Mouse (Mus musculus) liver, embryonic 14.5 days (tissue): ENCODE measurements around the gene Dlgap1. TPM values are rescaled to one million over a fixed set of nuclear protein-coding genes. Genes with fewer than 3 reads are reported as not detected.

Source experiments
- ATAC-seq: fragments of 200-750 bp; cut with Nextera tagmentation; 2 replicates; pipeline ENCODE4 v1.8.0; 2017; ENCODE audit warnings: moderate number of reproducible peaks, mild to moderate bottlenecking, moderate library complexity; ENCODE audit not compliant: insufficient read depth
- DNase-seq, 3 experiments: peaks; one replicate each; pipeline ENCODE4 v3.0.0-alpha.2; 2012 to 2013; ENCODE audit warnings: low read depth in 3 of 3, low spot score in 3 of 3
- H3K27ac ChIP-seq: fragments of 300-500 bp; sonication (generic); 2 replicates; pipeline ENCODE4 v1.5.1; 2014; ENCODE audit warnings: moderate library complexity, mild to moderate bottlenecking, control low read depth, inconsistent platforms
- H3K27me3 ChIP-seq: fragments of 300-500 bp; sonication (generic); 2 replicates; pipeline ENCODE4 v1.6.1; 2014; ENCODE audit warnings: mild to moderate bottlenecking, low read length, moderate library complexity; ENCODE audit not compliant: control insufficient read depth, insufficient read depth
- H3K36me3 ChIP-seq: fragments of 300-500 bp; sonication (generic); replicated peaks from 2 replicates; pipeline ENCODE4 v1.6.1; 2014; ENCODE audit warnings: low read depth; ENCODE audit not compliant: control insufficient read depth, insufficient read depth
- H3K4me1 ChIP-seq, 2 experiments: fragments of 200-500 bp in 1 of 2; fragments of 300-500 bp in 1 of 2; sonication (generic) in 1 of 2; replicated peaks; 2 replicates each; pipeline ENCODE4 v1.6.1; 2012 to 2014; ENCODE audit warnings: antibody characterized with exemption in 1 of 2, inconsistent platforms in 1 of 2, low read length in 1 of 2; ENCODE audit not compliant: control insufficient read depth in 2 of 2, insufficient read depth in 2 of 2
- H3K4me2 ChIP-seq: fragments of 300-500 bp; sonication (generic); 2 replicates; pipeline ENCODE4 v1.6.1; 2014; ENCODE audit warnings: low read depth, mild to moderate bottlenecking, control low read depth, moderate library complexity
- H3K4me3 ChIP-seq, 2 experiments: fragments of 200-500 bp in 1 of 2; fragments of 300-500 bp in 1 of 2; sonication (generic) in 1 of 2; 2 replicates each; pipeline ENCODE4 v1.5.1; 2012 to 2014; ENCODE audit warnings: low read depth in 2 of 2, low read length in 2 of 2, mild to moderate bottlenecking in 2 of 2, control low read depth in 1 of 2, inconsistent platforms in 1 of 2, moderate library complexity in 1 of 2; ENCODE audit not compliant: insufficient read depth in 1 of 2
- H3K9ac ChIP-seq: fragments of 300-500 bp; sonication (generic); replicated peaks from 2 replicates; pipeline ENCODE4 v1.6.1; 2014; ENCODE audit warnings: mild to moderate bottlenecking, control low read depth, moderate library complexity
- H3K9me3 ChIP-seq: fragments of 300-500 bp; sonication (generic); 2 replicates; pipeline ENCODE4 v1.6.1; 2016; ENCODE audit warnings: low read length, mixed read lengths; ENCODE audit not compliant: control insufficient read depth
- CTCF ChIP-seq: IDR thresholded peaks from 2 replicates; pipeline ENCODE4 v1.5.1; 2016; ENCODE audit warnings: antibody characterized with exemption, low read depth, control low read depth
- EP300 ChIP-seq: IDR thresholded peaks from 2 replicates; pipeline ENCODE4 v1.6.1; 2016; ENCODE audit warnings: antibody characterized with exemption, low read depth
- WGBS: fragments of 180-500 bp; shearing (Covaris S2); extraction: QIAGEN DNeasy Blood & Tissue Kit; methylation state at CpG from one replicate; pipeline ENCODE4 v1.1.7; 2014; ENCODE audit not compliant: insufficient replicate concordance; 5-methylcytosine and 5-hydroxymethylcytosine counted together
- polyA plus RNA-seq, 2 experiments: library from polyadenylated mRNA; depleted of rRNA in 1 of 2; stranded (reverse) in 1 of 2; unstranded in 1 of 2; fragments of >200 nt; fragmentation: Nextera tagmentation in 1 of 2; extraction: Ambion mirVana in 1 of 2; gene quantifications; 2 replicates each; pipeline versions ENCODE4 v1.2.1 to v1.2.3; 2012 to 2014

Dlgap1 gene
- polyA plus RNA-seq, 2 experiments: 0.01 TPM; not detected in 1

GRCm38 (mm10) chr17:70707819-70708140 is 738.9 kb downstream of the Dlgap1 start:
- Histone ChIP-seq H3K4me1 (no peaks in the 10 kb centered on the region; a peak in 1 of 4 replicates), H3K9me3 (no peaks in the 10 kb centered on the region), H3K27ac (no peak overlapping the region), H3K36me3 (no peaks in the 10 kb centered on the region), H3K9ac (no peak overlapping the region), H3K27me3 (no peaks in the 10 kb centered on the region; the same call in 1 of the 2 replicates), H3K4me2 (no peak overlapping the region), H3K4me3 (no peak overlapping the region)
- ATAC-seq (no peak), DNase-seq (no peak)
- no peak for TF ChIP-seq EP300
- TF ChIP-seq CTCF: no peak
- WGBS: 24% methylated on average over 6 of the region's 6 CpGs

GRCm38 (mm10) chr17:70709545-70709944 is 740.7 kb downstream of the Dlgap1 start:
- 26% methylated on average over 5 of the region's 5 CpGs for WGBS
- no peak for DNase-seq
- H3K27ac ChIP-seq: no peak overlapping the region

GRCm38 (mm10) chr17:70713470-70713869 is 744.6 kb downstream of the Dlgap1 start:
- DNase-seq: no peak
- 41% methylated on average over 10 of the region's 10 CpGs for WGBS
- no peaks in the 10 kb centered on the region for H3K9me3 ChIP-seq
- ATAC-seq: no peak
- no peak overlapping the region for H3K27ac ChIP-seq
- H3K4me1 ChIP-seq: no peaks in the 10 kb centered on the region; a peak in 1 of 4 replicates
- H3K9ac ChIP-seq: no peak overlapping the region
- H3K4me3 ChIP-seq: no peak overlapping the region
- H3K27me3 ChIP-seq: no peaks in the 10 kb centered on the region
- no peak overlapping the region for H3K4me2 ChIP-seq
- no peak for TF ChIP-seq EP300
- TF ChIP-seq CTCF: no peak
- H3K36me3 ChIP-seq: no peaks in the 10 kb centered on the region

More at GRCm38 (mm10) chr17:70709545-70709944, 740.7 kb downstream of the Dlgap1 start:
- ATAC-seq: no peak
- no peak overlapping the region for H3K4me2 ChIP-seq
- H3K9ac ChIP-seq: no peak overlapping the region
- TF ChIP-seq CTCF (no peak), EP300 (no peak)
- H3K9me3 ChIP-seq: no peaks in the 10 kb centered on the region
- no peaks in the 10 kb centered on the region; a peak in 1 of 4 replicates for H3K4me1 ChIP-seq
- no peak overlapping the region for H3K4me3 ChIP-seq
- H3K36me3 ChIP-seq: no peaks in the 10 kb centered on the region
- no peaks in the 10 kb centered on the region; the same call in 1 of the 2 replicates for H3K27me3 ChIP-seq

- Histone ChIP-seq H3K9me3 (no peaks in the 10 kb centered on the region), H3K9ac (no peak overlapping the region), H3K4me3 (no peak overlapping the region), H3K36me3 (no peaks in the 10 kb centered on the region), H3K27me3 (no peaks in the 10 kb centered on the region), H3K4me2 (no peak overlapping the region), H3K27ac (no peak overlapping the region), H3K4me1 (no peaks in the 10 kb centered on the region)
- TF ChIP-seq CTCF (no peak), EP300 (no peak)
- DNase-seq (no peak), ATAC-seq (no peak)
- 61% methylated on average over 11 of the region's 11 CpGs for WGBS
Measured at GRCm38 (mm10) chr17:70719684-70720324, 750.9 kb downstream of the Dlgap1 start.

- Histone ChIP-seq H3K4me2 (no peak overlapping the region), H3K36me3 (no peaks in the 10 kb centered on the region), H3K4me3 (no peak overlapping the region), H3K9ac (no peak overlapping the region), H3K27me3 (no peaks in the 10 kb centered on the region), H3K27ac (no peak overlapping the region), H3K9me3 (no peaks in the 10 kb centered on the region), H3K4me1 (no peaks in the 10 kb centered on the region)
- DNase-seq: no peak
- ATAC-seq: no peak
- WGBS: 29% methylated on average over 8 of the region's 8 CpGs
- TF ChIP-seq CTCF: peak; percentile 18; the same call in 1 of the 2 replicates
- TF ChIP-seq EP300: no peak
Measured at GRCm38 (mm10) chr17:70720766-70721165, 751.9 kb downstream of the Dlgap1 start.
